Mouse (Mus musculus): ENCODE measurements around the gene Kank2. TPM values are rescaled to one million over a fixed set of nuclear protein-coding genes. Genes with fewer than 3 reads are reported as not detected.

Gene Kank2
- polyA plus RNA-seq, 1 experiment from 2014 or later: 6.4 TPM

DNA sequence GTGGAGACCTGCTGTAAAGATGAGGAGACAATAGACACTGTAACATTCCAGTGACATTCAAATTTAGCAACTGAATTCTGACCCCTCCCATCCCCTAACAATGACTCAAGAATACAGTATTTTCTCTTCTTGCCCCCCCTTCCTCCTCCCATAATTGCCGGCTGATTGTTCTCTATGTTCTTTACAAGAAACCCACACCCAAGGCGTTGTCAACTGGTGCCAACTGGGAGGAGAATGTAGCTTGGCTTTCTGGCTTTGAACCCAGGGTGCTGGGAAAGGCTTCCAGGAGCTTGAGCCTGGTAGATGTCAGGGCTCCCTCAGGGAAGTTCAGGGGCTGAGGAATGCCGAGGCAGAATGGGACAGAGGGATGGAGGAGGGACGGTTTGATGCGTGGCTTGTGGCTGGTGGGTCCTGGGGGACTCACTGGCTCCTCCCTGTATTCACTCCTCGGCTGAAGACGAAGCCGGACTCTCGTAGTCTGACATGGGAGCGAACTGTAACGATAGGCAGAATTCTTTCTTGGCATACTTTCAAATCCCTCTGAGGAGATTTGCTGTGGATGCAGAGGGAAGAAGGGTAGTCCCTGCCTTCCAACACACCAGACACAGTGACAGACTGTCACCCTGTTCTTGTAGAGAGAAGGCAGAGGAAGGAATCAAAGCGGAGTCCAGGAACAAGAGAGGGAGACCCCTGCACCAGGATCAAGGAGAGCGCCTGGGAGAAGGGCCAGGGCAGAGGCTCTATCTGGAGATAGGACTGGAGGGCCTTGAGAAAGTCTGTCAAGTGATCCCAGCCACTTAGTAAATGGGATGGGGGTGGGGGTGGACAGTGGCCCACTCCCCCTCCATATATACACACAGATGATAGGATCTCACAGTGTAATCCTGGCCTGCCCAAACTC is 29.8 kb downstream of the Kank2 start:
- no peaks in the 10 kb centered on the region for H3K27me3 ChIP-seq (replicated peaks; ENCODE audit: control insufficient read depth, insufficient read depth, low read length)
- ATAC-seq: no peak
- no peak overlapping the region for H3K4me2 ChIP-seq (replicated peaks; ENCODE audit: low read depth)
- 72% methylated on average over 13 of the region's 13 CpGs for WGBS
- TF ChIP-seq CTCF (IDR thresholded peaks at IDR 0.05; ENCODE audit: low read depth): no peak
- no peaks in the 10 kb centered on the region for H3K9me3 ChIP-seq (ENCODE audit: control insufficient read depth)
- H3K4me3 ChIP-seq (ENCODE audit: low read depth, low read length): no peak overlapping the region
- H3K9ac ChIP-seq (ENCODE audit: low read depth, low read length): no peak overlapping the region
- peaks cover 32% of the 10 kb centered on the region for H3K36me3 ChIP-seq (ENCODE audit: control insufficient read depth, insufficient read depth)
- H3K4me1 ChIP-seq (replicated peaks; ENCODE audit: control insufficient read depth, insufficient read depth, low read length): no peaks in the 10 kb centered on the region
- 0 out of 2 replicates have a peak overlapping the region, but pooled peaks have one; percentile 60 for H3K27ac ChIP-seq (ENCODE audit: low read depth, low read length)

DNA sequence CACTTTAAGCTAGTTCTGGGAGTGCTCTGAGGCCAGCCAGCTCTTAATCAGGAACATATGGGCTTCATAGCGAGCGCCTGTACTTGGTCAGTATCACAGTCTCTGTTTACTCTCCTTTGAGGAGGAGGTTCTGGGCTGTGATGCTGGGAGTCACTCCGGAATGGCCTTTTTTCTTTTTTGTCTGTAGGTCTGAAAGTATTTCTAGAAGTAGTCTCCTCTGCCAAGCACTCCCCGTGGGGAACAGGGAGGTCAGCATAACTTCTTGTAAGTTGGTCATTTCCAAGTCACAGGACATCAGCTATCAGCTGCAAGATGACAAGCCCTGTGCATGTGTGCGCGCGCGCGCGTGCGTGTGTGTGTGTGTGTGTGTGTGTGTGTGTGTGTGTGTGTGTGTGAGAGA is 30.6 kb downstream of the Kank2 start:
- 66% methylated on average over 11 of the region's 11 CpGs for WGBS
- Histone ChIP-seq H3K9ac (ENCODE audit: low read depth, low read length) (no peak overlapping the region), H3K4me2 (replicated peaks; ENCODE audit: low read depth) (no peak overlapping the region), H3K9me3 (ENCODE audit: control insufficient read depth) (no peaks in the 10 kb centered on the region), H3K4me3 (ENCODE audit: low read depth, low read length) (no peak overlapping the region), H3K36me3 (ENCODE audit: control insufficient read depth, insufficient read depth) (peaks cover 32% of the 10 kb centered on the region), H3K27ac (ENCODE audit: low read depth, low read length) (peak overlapping the region; percentile 60), H3K27me3 (replicated peaks; ENCODE audit: control insufficient read depth, insufficient read depth, low read length) (no peaks in the 10 kb centered on the region), H3K4me1 (replicated peaks; ENCODE audit: control insufficient read depth, insufficient read depth, low read length) (no peaks in the 10 kb centered on the region)
- ATAC-seq: no peak
- TF ChIP-seq CTCF (IDR thresholded peaks at IDR 0.05; ENCODE audit: low read depth): no peak

DNA sequence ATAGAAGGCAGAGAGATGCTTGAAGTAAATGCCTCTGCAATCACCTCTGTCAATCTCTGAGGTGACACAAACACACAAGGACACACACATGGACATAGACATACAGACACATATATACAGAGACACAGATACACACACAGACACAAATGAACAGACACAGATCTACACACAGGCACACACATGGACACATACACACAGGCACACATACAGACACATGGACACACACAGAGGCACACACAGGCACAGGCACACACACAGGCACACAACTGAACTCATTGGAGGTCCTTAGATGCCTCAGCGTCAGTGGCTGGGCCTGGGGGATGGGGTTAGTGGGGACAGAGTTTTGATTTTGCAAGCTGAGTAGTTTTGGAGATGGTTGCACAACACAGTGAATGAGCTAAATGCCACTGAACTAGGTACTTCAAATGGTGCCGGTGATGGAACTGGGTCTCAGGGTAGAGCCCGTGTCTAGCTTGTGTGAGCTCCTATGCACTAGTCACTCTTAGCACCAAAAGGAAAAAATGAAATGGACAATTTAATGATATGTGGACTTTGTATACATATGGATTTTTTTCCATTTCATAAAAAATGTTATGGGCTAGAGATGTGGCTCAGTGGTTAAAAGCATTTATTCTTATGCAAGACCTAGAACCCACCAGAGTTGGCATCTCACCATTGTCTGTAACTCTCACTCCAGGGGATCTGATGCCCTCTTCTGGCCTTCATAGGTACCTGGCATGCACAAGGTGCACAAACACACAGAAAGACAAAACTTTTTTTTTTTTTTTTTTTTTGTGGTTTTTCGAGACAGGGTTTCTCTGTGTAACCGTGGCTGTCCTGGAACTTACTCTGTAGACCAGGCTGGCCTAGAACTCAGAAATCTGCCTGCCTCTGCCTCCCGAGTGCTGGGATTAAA is 34.2 kb downstream of the Kank2 start:
- no peaks in the 10 kb centered on the region for H3K9me3 ChIP-seq (ENCODE audit: control insufficient read depth)
- no peak overlapping the region for H3K4me3 ChIP-seq (ENCODE audit: low read depth, low read length)
- H3K4me1 ChIP-seq (replicated peaks; ENCODE audit: control insufficient read depth, insufficient read depth, low read length): no peaks in the 10 kb centered on the region
- H3K36me3 ChIP-seq (ENCODE audit: control insufficient read depth, insufficient read depth): peaks cover 14% of the 10 kb centered on the region
- no peak overlapping the region for H3K4me2 ChIP-seq (replicated peaks; ENCODE audit: low read depth)
- H3K27me3 ChIP-seq (replicated peaks; ENCODE audit: control insufficient read depth, insufficient read depth, low read length): no peaks in the 10 kb centered on the region
- WGBS: 92% methylated on average over 6 of the region's 6 CpGs
- peak; percentile 29; the same call in 1 of the 2 replicates for TF ChIP-seq CTCF (IDR thresholded peaks at IDR 0.05; ENCODE audit: low read depth)
- ATAC-seq: no peak
- no peak overlapping the region for H3K9ac ChIP-seq (ENCODE audit: low read depth, low read length)
- no peak overlapping the region for H3K27ac ChIP-seq (ENCODE audit: low read depth, low read length)

DNA sequence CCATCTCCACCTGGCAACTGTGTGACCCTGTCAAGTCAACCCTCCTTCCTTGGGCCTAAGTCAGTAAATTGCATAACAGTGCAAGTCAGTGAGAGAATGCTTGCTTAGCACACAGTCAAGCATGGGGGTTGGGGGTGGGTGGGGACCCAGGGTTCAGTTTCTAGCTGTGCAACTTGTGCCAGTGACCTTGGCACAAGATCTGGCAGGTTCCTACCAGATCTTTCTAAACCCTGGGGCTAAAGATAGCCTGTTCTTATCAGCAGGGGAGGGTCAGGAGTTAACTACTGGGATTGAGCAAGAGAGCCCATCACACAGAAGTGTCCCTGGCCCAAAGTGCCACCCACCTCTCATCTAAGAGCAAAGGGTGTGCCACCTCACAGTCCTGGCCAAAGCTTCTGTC is 36.4 kb downstream of the Kank2 start:
- no peak for TF ChIP-seq CTCF (IDR thresholded peaks at IDR 0.05; ENCODE audit: low read depth)
- 0 out of 2 replicates have a peak overlapping the region, but pooled peaks have one; percentile 11 for H3K27ac ChIP-seq (ENCODE audit: low read depth, low read length)
- peak; percentile 48 for ATAC-seq

DNA sequence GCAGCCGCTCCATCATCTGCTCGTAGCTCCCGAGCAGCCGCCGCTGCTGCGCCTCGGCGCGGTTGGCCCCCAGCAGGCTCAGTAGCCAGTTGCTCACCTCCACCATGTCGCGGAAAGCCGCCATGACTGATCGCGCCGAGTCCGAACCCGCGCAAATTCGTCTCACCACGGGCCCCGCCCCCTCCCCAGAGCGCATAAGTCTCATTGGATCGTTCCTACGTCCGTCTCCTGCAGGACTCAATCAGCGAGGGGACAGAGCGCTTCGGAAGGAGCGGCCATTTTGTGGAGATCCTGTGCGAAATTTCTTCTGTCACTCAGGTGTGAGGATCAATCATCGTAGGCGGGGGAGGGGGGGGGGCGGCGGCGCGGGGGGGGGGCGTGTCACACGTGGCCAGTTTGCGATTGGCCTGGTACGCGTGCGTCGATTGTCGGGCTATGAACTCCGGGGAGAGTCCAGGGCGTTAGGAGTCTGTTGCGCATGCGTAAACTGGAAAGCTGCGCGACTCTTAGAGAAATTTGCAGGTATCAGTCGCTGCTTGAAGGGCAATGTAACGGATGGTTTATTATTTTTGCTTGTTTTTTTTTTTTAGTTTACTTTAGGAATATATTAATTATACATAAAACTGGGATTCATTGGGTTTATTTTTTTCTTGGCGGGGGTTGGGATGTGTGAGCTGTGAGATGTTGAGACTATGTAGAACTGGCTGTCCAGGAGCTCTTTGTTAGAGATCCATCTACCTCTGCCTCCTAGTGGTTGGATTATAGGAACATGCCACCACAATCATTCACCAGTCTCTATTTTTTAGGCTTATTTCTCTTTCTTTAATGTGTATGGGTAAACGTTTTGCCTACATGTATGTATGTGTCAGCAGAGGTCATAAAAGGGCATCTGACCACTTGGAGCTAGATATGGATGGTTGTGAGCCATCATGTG is 38.1 kb downstream of the Kank2 start, which contains the start of gene Spc24:
TSS of gene Spc24 (minus strand) at position 149 of the 934 bp plus-strand sequence.
- H3K4me1 ChIP-seq (replicated peaks; ENCODE audit: control insufficient read depth, insufficient read depth, low read length): no peaks in the 10 kb centered on the region
- under 1% methylated on average over 52 of the region's 54 CpGs for WGBS
- H3K4me3 ChIP-seq (ENCODE audit: low read depth, low read length): peak within 1 kb of the TSS; percentile 90
- no peaks in the 10 kb centered on the region for H3K27me3 ChIP-seq (replicated peaks; ENCODE audit: control insufficient read depth, insufficient read depth, low read length)
- H3K36me3 ChIP-seq (ENCODE audit: control insufficient read depth, insufficient read depth): no peaks in the 10 kb centered on the region; the same call in 1 of the 2 replicates
- H3K4me2 ChIP-seq (replicated peaks; ENCODE audit: low read depth): peak within 1 kb of the TSS; percentile 90
- no peak within 1 kb of the TSS for H3K27ac ChIP-seq (ENCODE audit: low read depth, low read length)
- H3K9ac ChIP-seq (ENCODE audit: low read depth, low read length): peak within 1 kb of the TSS; percentile 65
- H3K9me3 ChIP-seq (ENCODE audit: control insufficient read depth): no peaks in the 10 kb centered on the region
- ATAC-seq: peak; percentile 92
- peak; percentile 70 for TF ChIP-seq CTCF (IDR thresholded peaks at IDR 0.05; ENCODE audit: low read depth)

More for the DNA sequence above, 36.4 kb downstream of the Kank2 start:
- Histone ChIP-seq H3K4me2 (replicated peaks; ENCODE audit: low read depth) (no peak overlapping the region), H3K27me3 (replicated peaks; ENCODE audit: control insufficient read depth, insufficient read depth, low read length) (no peaks in the 10 kb centered on the region), H3K36me3 (ENCODE audit: control insufficient read depth, insufficient read depth) (no peaks in the 10 kb centered on the region), H3K4me1 (replicated peaks; ENCODE audit: control insufficient read depth, insufficient read depth, low read length) (no peaks in the 10 kb centered on the region), H3K4me3 (ENCODE audit: low read depth, low read length) (no peak overlapping the region), H3K9ac (ENCODE audit: low read depth, low read length) (no peak overlapping the region), H3K9me3 (ENCODE audit: control insufficient read depth) (no peaks in the 10 kb centered on the region)
